Mouse (Mus musculus): Measurements from ENCODE around the gene Creb5. TPM values are rescaled to one million over a fixed set of nuclear protein-coding genes. Genes with fewer than 3 reads are reported as not detected.

Gene Creb5
- polyA plus RNA-seq, 1 experiment from 2014 or later = 15.4 TPM

DNA sequence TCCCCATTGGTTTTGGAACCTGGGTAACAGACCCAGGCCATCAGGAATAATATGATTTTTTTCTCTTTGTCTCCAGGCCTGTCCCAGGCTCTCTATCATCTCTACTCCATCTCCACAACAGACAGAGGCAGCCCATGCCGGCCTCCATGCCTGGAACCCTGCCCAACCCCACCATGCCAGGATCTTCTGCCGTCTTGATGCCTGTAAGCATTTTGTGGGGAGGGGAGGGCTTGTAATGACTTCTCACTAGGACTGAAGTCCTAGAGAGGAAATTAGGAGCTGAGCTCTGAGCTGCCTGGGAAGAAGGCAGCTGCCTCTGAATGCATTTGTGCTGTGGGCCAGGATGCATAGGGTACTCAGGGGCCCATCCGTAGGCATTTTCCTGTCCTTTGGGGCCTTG, 317.3 kb downstream of the Creb5 start:
- WGBS = 55% methylated on average over 3 of the region's 3 CpGs
- no peak for DNase-seq (ENCODE audit: low spot score)
- H3K36me3 ChIP-seq = no peaks in the 10 kb centered on the region
- H3K27me3 ChIP-seq (ENCODE audit: insufficient read depth, poor library complexity, severe bottlenecking) = no peaks in the 10 kb centered on the region
- no peak overlapping the region for H3K4me3 ChIP-seq
- H3K27ac ChIP-seq = peak overlapping the region; percentile 66; the same call in 1 of the 2 replicates
- no peaks in the 10 kb centered on the region for H3K9me3 ChIP-seq
- H3K4me1 ChIP-seq = peaks cover 14% of the 10 kb centered on the region

DNA sequence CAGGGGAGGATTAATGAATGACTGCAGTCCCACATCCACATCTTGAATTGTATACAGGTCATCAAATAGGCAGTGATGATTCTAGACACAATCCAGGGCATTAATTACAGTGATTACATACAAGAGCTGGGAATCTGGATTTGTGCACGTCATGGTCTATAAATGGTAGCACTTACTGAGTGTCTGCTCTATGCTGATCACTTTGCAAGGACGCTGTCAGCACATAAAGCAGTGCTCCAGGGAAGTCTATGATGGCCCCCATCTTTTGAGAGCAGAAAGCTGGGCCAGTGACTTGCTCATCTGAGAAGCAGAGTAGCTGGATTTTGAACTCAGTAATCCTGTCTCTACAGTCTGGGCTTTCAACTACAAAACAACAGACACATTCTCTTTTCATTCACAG, 318.1 kb downstream of the Creb5 start:
- Histone ChIP-seq H3K4me3 (no peak overlapping the region), H3K27ac (no peak overlapping the region), H3K4me1 (peaks cover 14% of the 10 kb centered on the region), H3K27me3 (ENCODE audit: insufficient read depth, poor library complexity, severe bottlenecking) (no peaks in the 10 kb centered on the region), H3K36me3 (peaks cover 2% of the 10 kb centered on the region; the same call in 1 of the 2 replicates), H3K9me3 (no peaks in the 10 kb centered on the region)
- WGBS = 41% methylated on average over 2 of the region's 2 CpGs
- no peak for DNase-seq (ENCODE audit: low spot score)

DNA sequence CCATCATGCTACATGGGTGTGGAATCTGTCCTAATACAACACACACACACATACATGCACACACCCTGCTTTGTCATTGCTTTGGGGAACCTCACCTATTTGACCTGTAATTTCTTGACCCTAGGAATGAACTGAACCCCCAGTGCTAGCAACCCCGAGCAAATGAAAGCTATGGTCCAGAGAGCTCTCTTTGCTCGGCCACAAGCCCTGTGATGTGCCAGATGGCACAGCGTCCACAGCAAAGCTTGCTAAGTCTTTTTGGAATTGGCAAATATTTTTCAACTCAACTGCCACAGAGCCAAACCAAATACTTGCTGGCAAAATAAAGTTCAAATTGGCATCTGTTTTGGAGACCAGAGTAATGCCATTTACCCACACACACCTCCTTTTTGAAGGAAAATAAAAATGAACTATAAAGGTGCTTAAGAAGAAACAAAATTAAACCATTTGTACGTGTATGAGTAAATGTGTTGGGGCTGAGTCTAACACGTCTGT, 324.4 kb downstream of the Creb5 start:
- Histone ChIP-seq H3K4me1 (peaks cover 13% of the 10 kb centered on the region), H3K4me3 (no peak overlapping the region), H3K9me3 (no peaks in the 10 kb centered on the region), H3K27me3 (ENCODE audit: insufficient read depth, poor library complexity, severe bottlenecking) (no peaks in the 10 kb centered on the region), H3K36me3 (peaks cover 12% of the 10 kb centered on the region; the same call in 1 of the 2 replicates), H3K27ac (no peak overlapping the region)
- WGBS = 85% methylated on average over 5 of the region's 5 CpGs
- no peak for DNase-seq (ENCODE audit: low spot score)

DNA sequence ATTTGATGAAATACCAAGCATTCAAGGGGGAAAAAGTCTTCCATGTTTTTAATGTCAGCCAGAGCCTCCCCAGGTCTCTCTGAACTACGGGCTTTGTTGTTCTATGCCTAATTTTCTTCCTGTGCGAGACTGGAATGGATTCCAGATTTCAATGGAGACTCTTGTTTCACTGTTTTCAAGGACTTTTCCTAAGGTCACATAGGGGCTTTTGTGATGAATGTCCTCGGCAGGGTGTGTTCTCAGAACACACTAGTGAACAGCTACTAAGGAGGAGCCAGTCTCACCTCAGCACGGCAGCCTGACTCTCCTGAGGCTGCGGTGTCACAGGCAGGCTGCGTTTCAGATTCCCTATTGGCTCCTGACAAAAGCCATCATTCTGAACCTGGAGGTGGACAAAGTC, 325.6 kb downstream of the Creb5 start:
- Histone ChIP-seq H3K36me3 (peaks cover 12% of the 10 kb centered on the region; the same call in 1 of the 2 replicates), H3K27me3 (ENCODE audit: insufficient read depth, poor library complexity, severe bottlenecking) (no peaks in the 10 kb centered on the region), H3K27ac (no peak overlapping the region), H3K4me3 (no peak overlapping the region), H3K9me3 (no peaks in the 10 kb centered on the region), H3K4me1 (peaks cover 15% of the 10 kb centered on the region)
- DNase-seq (ENCODE audit: low spot score) = no peak
- WGBS = 59% methylated on average over 6 of the region's 6 CpGs

DNA sequence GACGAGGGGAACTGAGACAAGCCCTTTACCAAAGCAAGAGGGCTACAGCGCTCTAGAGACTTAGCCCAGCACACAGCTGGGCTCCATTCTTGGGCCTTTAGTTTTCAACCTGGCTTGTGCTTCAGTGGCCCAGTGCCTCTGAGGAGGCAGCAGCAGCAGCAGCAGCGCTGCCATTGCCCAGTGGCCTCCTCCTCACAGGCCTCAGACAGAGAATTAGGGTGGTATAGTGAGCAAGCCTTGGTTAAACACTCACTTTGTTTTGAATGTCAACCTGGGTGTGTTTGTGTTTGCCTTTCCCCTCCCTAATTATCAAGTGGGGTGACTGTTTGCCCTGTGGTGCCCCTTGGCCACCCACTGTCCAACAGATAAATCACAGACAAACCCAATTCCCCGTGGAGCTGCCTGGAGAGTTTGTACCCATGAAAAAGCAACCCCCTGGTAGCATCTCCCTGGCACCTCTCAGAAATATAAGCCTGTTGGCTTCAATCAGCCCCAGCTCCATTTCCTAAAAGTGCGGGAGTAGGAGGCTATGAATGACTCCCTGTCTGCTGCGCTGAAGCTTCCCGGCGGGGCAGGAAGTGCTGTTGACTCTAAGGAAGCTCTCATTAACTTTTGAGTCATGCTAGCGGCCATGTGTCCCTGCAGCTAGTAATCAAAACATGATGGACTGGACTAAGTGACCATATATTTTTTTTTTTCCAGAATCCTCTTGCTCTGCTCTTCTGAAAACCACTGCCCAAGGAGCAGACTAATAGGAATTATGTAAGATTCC, 328.6 kb downstream of the Creb5 start:
- WGBS = 50% methylated on average over 9 of the region's 9 CpGs
- no peak overlapping the region for H3K4me3 ChIP-seq
- H3K9me3 ChIP-seq = no peaks in the 10 kb centered on the region
- H3K4me1 ChIP-seq = peaks cover 20% of the 10 kb centered on the region
- no peak overlapping the region for H3K27ac ChIP-seq
- no peak for DNase-seq (ENCODE audit: low spot score)
- peaks cover 5% of the 10 kb centered on the region; the same call in 1 of the 2 replicates for H3K36me3 ChIP-seq
- no peaks in the 10 kb centered on the region for H3K27me3 ChIP-seq (ENCODE audit: insufficient read depth, poor library complexity, severe bottlenecking)

DNA sequence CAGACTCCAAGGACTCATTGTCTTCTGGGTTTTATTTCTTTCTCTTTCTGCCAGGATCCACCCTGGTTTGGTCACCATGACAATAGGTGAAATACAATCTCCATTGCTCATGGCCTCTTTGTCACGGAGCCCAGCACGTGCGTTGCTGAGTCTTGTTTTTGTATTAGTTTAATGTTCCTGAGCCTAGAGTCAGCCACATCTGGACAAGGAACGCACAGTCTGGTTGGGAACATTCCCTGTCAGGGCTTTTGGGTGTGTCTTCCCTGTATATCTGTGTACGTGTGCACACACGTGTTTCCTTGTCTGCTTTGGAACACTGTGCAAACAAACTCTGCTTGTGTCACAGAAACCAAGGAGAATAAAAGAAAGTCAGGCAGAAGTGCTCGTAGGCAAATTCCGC, 331.1 kb downstream of the Creb5 start:
- Histone ChIP-seq H3K4me3 (no peak overlapping the region), H3K27me3 (ENCODE audit: insufficient read depth, poor library complexity, severe bottlenecking) (no peaks in the 10 kb centered on the region), H3K27ac (no peak overlapping the region), H3K4me1 (peaks cover 26% of the 10 kb centered on the region), H3K9me3 (no peaks in the 10 kb centered on the region), H3K36me3 (no peaks in the 10 kb centered on the region)
- no peak for DNase-seq (ENCODE audit: low spot score)
- WGBS = 79% methylated on average over 8 of the region's 8 CpGs

DNA sequence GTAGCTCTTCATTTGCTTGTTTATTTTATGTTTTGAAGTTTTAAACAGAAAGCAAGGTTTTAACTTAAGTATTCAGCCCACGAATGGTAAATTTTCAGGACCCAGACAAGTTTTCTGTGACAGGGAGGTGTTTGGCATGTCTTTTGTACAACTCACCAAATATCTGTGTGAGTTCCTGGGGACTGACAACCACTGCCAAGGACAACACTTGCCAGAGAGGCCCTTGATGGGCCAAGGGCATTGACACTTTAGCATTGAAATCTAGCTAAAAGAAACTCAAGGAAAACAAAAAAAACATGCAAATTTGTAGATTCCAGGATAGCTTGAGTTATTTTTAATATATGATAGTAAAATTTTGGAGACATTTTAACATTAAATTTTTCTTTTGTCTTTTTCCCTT, 332.6 kb downstream of the Creb5 start:
- DNase-seq (ENCODE audit: low spot score) = no peak
- no peaks in the 10 kb centered on the region for H3K36me3 ChIP-seq
- no peak overlapping the region for H3K27ac ChIP-seq
- peaks cover 33% of the 10 kb centered on the region for H3K4me1 ChIP-seq
- H3K9me3 ChIP-seq = no peaks in the 10 kb centered on the region
- H3K4me3 ChIP-seq = no peak overlapping the region
- WGBS = 60% methylated on average over 1 of the region's 1 CpGs
- H3K27me3 ChIP-seq (ENCODE audit: insufficient read depth, poor library complexity, severe bottlenecking) = no peaks in the 10 kb centered on the region

DNA sequence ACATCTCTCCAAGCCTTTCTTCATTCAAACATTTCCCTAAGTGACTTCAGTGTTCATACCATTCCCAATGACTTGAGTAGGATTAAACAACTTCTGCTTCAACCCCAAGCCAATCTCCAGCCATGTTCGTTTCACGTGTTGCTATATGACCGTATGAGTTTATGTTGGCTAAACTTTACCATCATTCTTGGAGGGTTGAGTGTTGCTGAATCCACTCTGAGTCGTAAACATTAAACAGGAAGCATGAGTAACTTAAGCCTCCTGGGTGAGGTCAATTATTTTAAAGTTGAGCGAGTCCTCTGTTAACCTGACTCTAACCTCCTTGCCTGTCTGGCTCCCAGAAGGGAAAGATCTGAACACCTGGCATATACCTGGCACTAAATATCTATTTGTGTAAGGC, 334.2 kb downstream of the Creb5 start:
- Histone ChIP-seq H3K4me1 (peaks cover 22% of the 10 kb centered on the region), H3K27ac (no peak overlapping the region), H3K36me3 (no peaks in the 10 kb centered on the region), H3K4me3 (no peak overlapping the region), H3K27me3 (ENCODE audit: insufficient read depth, poor library complexity, severe bottlenecking) (no peaks in the 10 kb centered on the region), H3K9me3 (no peaks in the 10 kb centered on the region)
- DNase-seq (ENCODE audit: low spot score) = no peak
- 85% methylated on average over 5 of the region's 5 CpGs for WGBS

DNA sequence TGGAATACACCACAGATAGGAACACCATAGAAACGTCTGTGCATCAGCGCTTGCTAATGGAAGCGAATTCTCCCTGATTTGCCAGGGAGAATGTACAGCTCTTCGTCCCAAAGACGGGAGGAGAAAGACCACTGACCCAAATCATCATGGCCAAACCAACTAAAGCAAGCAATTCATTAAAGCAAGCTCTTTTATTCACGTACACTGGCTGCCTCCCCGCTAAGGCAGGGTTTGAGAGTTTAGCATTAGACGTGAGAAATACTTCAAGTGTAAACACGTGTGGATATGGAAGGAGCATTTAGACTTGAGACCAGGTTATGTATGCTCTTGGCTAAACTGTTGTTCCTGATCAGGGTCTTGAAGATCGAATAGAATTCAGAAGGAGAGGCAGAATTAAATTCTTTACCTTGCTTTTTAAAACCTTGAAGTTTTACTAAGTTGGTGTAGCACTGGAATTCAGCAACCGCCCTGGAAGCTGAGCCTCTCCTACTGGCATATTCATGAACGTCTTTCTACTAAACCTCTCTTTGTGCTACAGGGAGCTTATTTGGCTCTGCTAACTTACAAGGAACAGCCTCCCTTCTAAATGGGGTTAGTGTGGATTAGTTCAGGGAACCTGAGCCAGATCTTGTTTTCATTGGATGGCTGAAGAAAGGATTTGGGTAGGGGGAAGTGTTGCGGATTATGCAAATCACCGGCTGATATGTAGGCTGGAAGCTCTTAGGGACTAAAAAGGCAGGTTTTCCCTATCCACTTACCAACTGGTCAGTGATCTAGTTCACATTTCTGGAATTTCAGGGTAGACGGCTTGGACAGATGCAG, 337.6 kb downstream of the Creb5 start:
- Histone ChIP-seq H3K4me3 (no peak overlapping the region), H3K4me1 (peaks cover 13% of the 10 kb centered on the region; the same call in 1 of the 2 replicates), H3K36me3 (no peaks in the 10 kb centered on the region), H3K9me3 (no peaks in the 10 kb centered on the region), H3K27me3 (ENCODE audit: insufficient read depth, poor library complexity, severe bottlenecking) (no peaks in the 10 kb centered on the region), H3K27ac (no peak overlapping the region)
- DNase-seq (ENCODE audit: low spot score) = no peak
- WGBS = 45% methylated on average over 15 of the region's 15 CpGs

DNA sequence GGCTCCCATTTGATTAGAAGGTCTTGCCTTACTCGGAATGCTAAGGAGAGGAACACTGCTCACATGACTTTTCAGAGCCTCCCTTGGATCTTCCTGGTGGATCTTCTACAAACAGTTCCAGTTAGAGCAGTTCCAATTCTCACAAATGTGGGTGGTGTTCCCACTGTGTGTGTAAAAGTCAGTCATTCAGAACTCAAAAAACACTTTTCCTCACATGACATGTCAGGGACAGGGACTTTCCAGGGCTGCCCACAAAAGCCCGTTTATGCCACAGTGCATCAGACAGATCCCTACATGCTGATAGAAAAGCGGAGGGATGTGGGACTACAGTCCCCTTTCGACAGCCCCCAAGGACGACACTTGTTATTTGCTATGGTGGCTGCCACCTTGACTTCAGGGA, 339.0 kb downstream of the Creb5 start:
- H3K36me3 ChIP-seq = no peaks in the 10 kb centered on the region
- H3K4me1 ChIP-seq = peaks cover 13% of the 10 kb centered on the region; the same call in 1 of the 2 replicates
- H3K27ac ChIP-seq = no peak overlapping the region
- no peak for DNase-seq (ENCODE audit: low spot score)
- H3K9me3 ChIP-seq = no peaks in the 10 kb centered on the region
- WGBS = 78% methylated on average over 5 of the region's 5 CpGs
- no peaks in the 10 kb centered on the region for H3K27me3 ChIP-seq (ENCODE audit: insufficient read depth, poor library complexity, severe bottlenecking)
- H3K4me3 ChIP-seq = no peak overlapping the region

DNA sequence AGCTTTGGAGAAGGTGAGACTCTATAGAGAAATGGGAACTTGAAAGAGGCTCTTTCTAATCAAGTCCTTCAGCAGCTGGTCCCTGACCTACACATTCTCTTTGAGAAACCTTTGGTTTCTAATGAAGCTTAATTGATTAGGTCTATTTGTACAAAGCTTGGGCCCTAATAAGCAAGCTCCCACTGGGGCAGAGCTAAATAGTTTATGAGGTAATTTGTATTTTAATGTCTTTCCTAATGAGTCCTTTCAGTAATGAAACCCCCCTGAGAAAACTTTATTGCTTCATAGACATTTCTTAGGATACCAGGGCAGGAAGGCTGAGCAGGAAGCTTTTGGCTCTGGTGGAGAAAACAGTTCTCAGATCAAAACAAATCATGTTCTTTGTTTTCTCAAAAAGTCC, 341.6 kb downstream of the Creb5 start:
- no peak overlapping the region for H3K27ac ChIP-seq
- 0 out of 2 replicates have a peak, but pooled peaks cover 4% of the 10 kb centered on the region for H3K4me1 ChIP-seq
- no peaks in the 10 kb centered on the region for H3K27me3 ChIP-seq (ENCODE audit: insufficient read depth, poor library complexity, severe bottlenecking)
- no peaks in the 10 kb centered on the region for H3K36me3 ChIP-seq
- H3K4me3 ChIP-seq = no peak overlapping the region
- DNase-seq (ENCODE audit: low spot score) = no peak
- no peaks in the 10 kb centered on the region for H3K9me3 ChIP-seq

DNA sequence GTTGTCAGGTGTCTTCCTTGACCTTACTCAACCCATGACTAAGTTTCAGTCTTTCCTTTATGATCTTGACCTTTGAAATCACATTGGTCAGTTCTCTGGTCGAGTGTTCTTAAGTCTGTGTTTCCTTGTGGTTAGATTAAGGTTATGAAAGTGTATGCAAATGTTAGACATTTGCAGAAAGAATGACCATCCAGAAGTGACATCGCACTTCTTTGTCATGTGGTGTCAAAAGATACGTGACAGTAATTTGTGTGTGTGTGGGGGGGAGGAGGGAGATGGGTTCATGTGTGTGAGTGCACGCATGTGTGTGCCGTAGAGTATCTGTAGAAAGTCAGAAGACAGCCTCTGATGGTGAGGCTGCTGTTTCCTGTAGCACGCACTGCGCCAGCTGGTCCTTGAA, 348.4 kb downstream of the Creb5 start:
- Histone ChIP-seq H3K36me3 (no peaks in the 10 kb centered on the region), H3K9me3 (no peaks in the 10 kb centered on the region), H3K27ac (no peak overlapping the region), H3K27me3 (ENCODE audit: insufficient read depth, poor library complexity, severe bottlenecking) (no peaks in the 10 kb centered on the region), H3K4me1 (no peaks in the 10 kb centered on the region), H3K4me3 (no peak overlapping the region)
- WGBS = 84% methylated on average over 7 of the region's 7 CpGs
- peak; percentile 39 for DNase-seq (ENCODE audit: low spot score)
